Comparison of ENCODE assay signal across 8 mouse cellular contexts in genomic region chr17:13835876-13836275, GRCm38 (mm10).
DNase-seq lines count a peak whose midpoint lies in the region; ATAC-seq and TF ChIP-seq lines count a peak whose summit lies in the region.

No protein-coding gene starts in this region.

- H3K27me3 ChIP-seq in hindbrain, embryonic 13.5 days: no peaks in the 10 kb centered on the region
- no peaks in the 10 kb centered on the region for H3K27me3 ChIP-seq in hindbrain, embryonic 12.5 days
- no peaks in the 10 kb centered on the region for H3K27me3 ChIP-seq in midbrain, postnatal 0 days (ENCODE audit: insufficient read depth, low read length)
- H3K27me3 ChIP-seq in forebrain, embryonic 11.5 days (ENCODE audit: control insufficient read depth, insufficient read depth, low read length): no peaks in the 10 kb centered on the region

- no peaks in the 10 kb centered on the region for H3K4me1 ChIP-seq in hindbrain, embryonic 13.5 days (replicated peaks)
- no peaks in the 10 kb centered on the region for H3K4me1 ChIP-seq in hindbrain, embryonic 12.5 days
- H3K4me1 ChIP-seq in midbrain, postnatal 0 days (ENCODE audit: insufficient read depth, low read length): no peaks in the 10 kb centered on the region
- no peaks in the 10 kb centered on the region for H3K4me1 ChIP-seq in forebrain, embryonic 11.5 days (replicated peaks; ENCODE audit: control insufficient read depth, insufficient read depth, low read length)

- H3K36me3 ChIP-seq in hindbrain, embryonic 13.5 days: peaks cover 35% of the 10 kb centered on the region
- H3K36me3 ChIP-seq in hindbrain, embryonic 12.5 days: peaks cover 34% of the 10 kb centered on the region
- peaks cover 24% of the 10 kb centered on the region for H3K36me3 ChIP-seq in midbrain, postnatal 0 days (ENCODE audit: insufficient read depth, low read length)
- no peaks in the 10 kb centered on the region; the same call in 1 of the 2 replicates for H3K36me3 ChIP-seq in forebrain, embryonic 11.5 days (ENCODE audit: control insufficient read depth, insufficient read depth, low read length)

- no peaks in the 10 kb centered on the region for H3K9me3 ChIP-seq in hindbrain, embryonic 13.5 days
- no peaks in the 10 kb centered on the region for H3K9me3 ChIP-seq in hindbrain, embryonic 12.5 days (replicated peaks)
- H3K9me3 ChIP-seq in midbrain, postnatal 0 days (ENCODE audit: low read length): no peaks in the 10 kb centered on the region
- H3K9me3 ChIP-seq in forebrain, embryonic 11.5 days (ENCODE audit: control insufficient read depth, low read length): no peaks in the 10 kb centered on the region

- 86% methylated on average over 4 of the region's 4 CpGs for WGBS in hindbrain, embryonic 13.5 days
- WGBS in hindbrain, embryonic 12.5 days: 89% methylated on average over 4 of the region's 4 CpGs
- WGBS in midbrain, postnatal 0 days: 82% methylated on average over 4 of the region's 4 CpGs
- WGBS in forebrain, embryonic 11.5 days: 92% methylated on average over 4 of the region's 4 CpGs

- H3K4me2 ChIP-seq in hindbrain, embryonic 13.5 days: no peak overlapping the region
- H3K4me2 ChIP-seq in hindbrain, embryonic 12.5 days (replicated peaks): no peak overlapping the region
- no peak overlapping the region for H3K4me2 ChIP-seq in midbrain, postnatal 0 days (ENCODE audit: low read depth, low read length, poor library complexity, severe bottlenecking)
- H3K4me2 ChIP-seq in forebrain, embryonic 11.5 days (ENCODE audit: low read depth, low read length, severe bottlenecking): no peak overlapping the region

- no peak overlapping the region for H3K27ac ChIP-seq in hindbrain, embryonic 13.5 days
- H3K27ac ChIP-seq in hindbrain, embryonic 12.5 days: no peak overlapping the region
- H3K27ac ChIP-seq in midbrain, postnatal 0 days (ENCODE audit: low read depth, low read length): no peak overlapping the region
- no peak overlapping the region for H3K27ac ChIP-seq in forebrain, embryonic 11.5 days (ENCODE audit: low read depth, low read length)

- no peak overlapping the region for H3K9ac ChIP-seq in hindbrain, embryonic 13.5 days
- H3K9ac ChIP-seq in hindbrain, embryonic 12.5 days: no peak overlapping the region
- no peak overlapping the region for H3K9ac ChIP-seq in midbrain, postnatal 0 days (replicated peaks; ENCODE audit: low read length, poor library complexity, severe bottlenecking)
- H3K9ac ChIP-seq in forebrain, embryonic 11.5 days (ENCODE audit: low read length): no peak overlapping the region

- DNase-seq in A20 (ENCODE audit: low read depth, low spot score) (peak; percentile 62), adipocyte (ENCODE audit: low spot score) (peak; percentile 75)
- DNase-seq in forelimb bud, embryonic 11.5 days (ENCODE audit: low read depth, low spot score): peak; percentile 25
- peak; percentile 83 for DNase-seq in midbrain, postnatal 0 days (ENCODE audit: low spot score)
- no peak for DNase-seq in spleen, postnatal 14 days (ENCODE audit: low spot score in 2 of 2)
- no peak for DNase-seq in forebrain, embryonic 11.5 days (ENCODE audit: low spot score)

- peak; percentile 73 for TF ChIP-seq CTCF in midbrain, postnatal 0 days (IDR thresholded peaks at IDR 0.05)

- peak; percentile 59; the same call in 1 of the 2 replicates for ATAC-seq in hindbrain, embryonic 13.5 days (ENCODE audit: low FRiP score)
- no peak for ATAC-seq in hindbrain, embryonic 12.5 days (ENCODE audit: low FRiP score)
- peak; percentile 60; the same call in 1 of the 2 replicates for ATAC-seq in midbrain, postnatal 0 days (ENCODE audit: low FRiP score)
- ATAC-seq in forebrain, embryonic 11.5 days (replicated peaks; ENCODE audit: low FRiP score): no peak

- H3K4me3 ChIP-seq in hindbrain, embryonic 13.5 days: no peak overlapping the region
- no peak overlapping the region for H3K4me3 ChIP-seq in hindbrain, embryonic 12.5 days
- no peak overlapping the region for H3K4me3 ChIP-seq in midbrain, postnatal 0 days (ENCODE audit: low read depth, low read length)
- no peak overlapping the region for H3K4me3 ChIP-seq in forebrain, embryonic 11.5 days (ENCODE audit: low read depth, low read length)

Comparison
In these comparisons a context has a peak if more than half of its experiments do, and no peak if none do; other contexts are left out.
1. ATAC-seq: peak in hindbrain, embryonic 13.5 days (single experiment) and midbrain, postnatal 0 days (single experiment); none in hindbrain, embryonic 12.5 days (single experiment) and forebrain, embryonic 11.5 days (single experiment).
2. DNase-seq: peak in A20 (single experiment), adipocyte (single experiment), forelimb bud, embryonic 11.5 days (single experiment) and midbrain, postnatal 0 days (single experiment); none in spleen, postnatal 14 days (0 of 2) and forebrain, embryonic 11.5 days (single experiment).